Mouse (Mus musculus) CD4-positive, CD25-positive, alpha-beta regulatory T cell, adult 4 months (primary cell): ENCODE measurements around the gene Mal. TPM values are rescaled to one million over a fixed set of nuclear protein-coding genes. Genes with fewer than 3 reads are reported as not detected.
A peak's percentile ranks its signal among the peaks of the same experiment; 100 is the strongest.
"Not testable (repeated sequence)": the region's sequence is repeated elsewhere in the genome, so short reads cannot be mapped to it uniquely, and the experiment has no call there.

Source experiments
- ATAC-seq: one replicate; pipeline ENCODE4 v1.8.0; 2017
- polyA plus RNA-seq, 2 experiments: library from polyadenylated mRNA; unstranded; fragments of 100-300 nt; shearing (Covaris generic); gene quantifications; one replicate each; pipeline ENCODE4 v1.2.1; 2017

Gene Mal
- polyA plus RNA-seq, 2 experiments from 2014 or later: not detected

DNA sequence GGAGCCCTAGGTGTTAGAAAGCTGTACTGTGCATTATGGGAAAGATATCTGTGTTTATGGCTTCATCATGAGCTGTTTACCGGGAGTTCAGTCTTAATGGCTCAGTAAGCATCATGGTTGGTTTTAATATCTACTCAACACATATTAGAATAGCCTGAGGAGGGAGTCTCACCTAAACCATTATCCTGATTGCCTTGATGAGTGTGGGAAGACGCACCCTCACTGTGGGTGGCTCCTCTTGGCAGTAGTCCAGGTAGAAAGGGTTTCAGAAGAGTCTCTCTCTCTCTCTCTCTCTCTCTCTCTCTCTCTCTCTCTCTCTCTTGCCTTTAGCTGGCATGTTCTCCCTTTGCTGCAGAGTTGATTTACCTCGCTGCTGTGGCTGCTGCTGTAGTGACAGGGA, 34.4 kb downstream of the Mal start:
- ATAC-seq: no peak

DNA sequence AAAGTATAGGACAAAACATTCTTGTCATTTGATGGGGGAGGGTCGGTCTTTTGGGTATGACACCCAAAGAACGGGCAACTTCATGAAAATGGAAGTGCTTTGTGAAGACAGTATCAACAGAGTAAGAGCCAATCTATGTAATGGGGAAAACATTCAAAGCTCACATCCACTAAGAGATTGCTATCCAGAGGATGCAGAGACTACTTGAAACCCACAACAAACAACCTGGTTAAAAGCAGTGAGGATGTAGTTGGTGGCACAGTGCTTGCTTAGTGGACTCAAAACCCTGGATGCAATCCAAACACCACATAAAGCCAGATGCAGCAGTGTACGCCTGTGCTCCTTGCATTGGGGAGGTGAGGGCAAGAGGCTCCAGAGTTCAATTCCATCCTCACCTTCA, 37.2 kb downstream of the Mal start:
- no peak for ATAC-seq

DNA sequence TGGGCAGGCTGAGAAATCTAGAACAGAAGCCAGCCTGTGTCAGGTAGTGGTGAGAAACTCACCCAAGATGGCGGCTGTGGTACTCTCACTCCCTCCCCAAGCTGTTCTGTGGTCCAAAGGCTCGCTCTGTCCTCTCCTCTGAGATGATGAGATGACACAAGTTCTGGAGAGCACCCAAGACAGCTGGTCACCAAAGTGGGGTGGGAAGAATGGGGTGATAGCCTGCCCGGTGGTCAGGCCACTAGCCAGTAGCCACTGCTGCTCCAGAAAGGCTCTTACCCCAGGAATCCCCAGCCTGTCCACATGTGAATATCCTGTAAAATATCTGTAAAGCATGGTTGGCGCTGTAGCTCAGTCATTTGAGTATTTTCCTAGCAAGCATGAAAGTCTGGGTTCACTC, 44.2 kb downstream of the Mal start:
- no peak for ATAC-seq

DNA sequence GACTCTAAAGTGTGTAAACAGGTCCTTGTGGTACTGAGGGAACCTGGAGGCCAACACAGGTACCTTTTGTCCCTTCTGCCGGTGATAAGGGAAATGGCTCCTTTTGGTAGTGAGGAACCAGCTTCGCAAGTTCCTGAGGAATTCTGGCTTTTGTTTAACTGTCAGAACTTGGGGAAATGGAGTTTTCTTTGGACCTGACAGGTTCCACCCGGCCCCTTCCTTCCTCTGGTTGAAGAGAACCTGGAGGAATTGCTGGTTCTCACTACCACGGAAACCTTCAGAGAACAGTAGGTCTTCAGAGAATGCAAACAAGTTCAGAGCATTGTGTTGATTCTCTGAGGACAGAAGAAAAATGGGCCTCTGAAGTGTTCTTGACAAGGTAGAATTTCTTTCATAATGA, 45.1 kb downstream of the Mal start:
- ATAC-seq: no peak

DNA sequence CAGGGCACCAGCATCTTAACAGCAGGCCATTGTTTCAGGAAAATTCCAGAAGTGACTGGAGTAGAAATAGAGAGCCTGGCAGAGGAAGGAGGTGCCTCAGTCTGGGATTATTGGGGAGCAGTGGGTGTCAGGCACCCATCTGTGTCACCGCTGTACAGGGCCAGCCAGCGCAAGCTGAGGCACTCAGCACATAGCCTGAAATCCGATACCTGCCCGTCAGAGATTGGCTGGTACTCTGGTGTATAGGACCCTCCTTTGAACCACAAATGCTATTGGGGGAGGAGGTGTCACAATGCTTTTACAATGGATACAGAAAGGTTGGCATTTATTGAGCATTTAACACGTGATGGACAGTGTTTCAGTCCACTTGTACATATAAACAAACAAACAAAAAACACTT, 47.5 kb downstream of the Mal start:
- no peak for ATAC-seq

DNA sequence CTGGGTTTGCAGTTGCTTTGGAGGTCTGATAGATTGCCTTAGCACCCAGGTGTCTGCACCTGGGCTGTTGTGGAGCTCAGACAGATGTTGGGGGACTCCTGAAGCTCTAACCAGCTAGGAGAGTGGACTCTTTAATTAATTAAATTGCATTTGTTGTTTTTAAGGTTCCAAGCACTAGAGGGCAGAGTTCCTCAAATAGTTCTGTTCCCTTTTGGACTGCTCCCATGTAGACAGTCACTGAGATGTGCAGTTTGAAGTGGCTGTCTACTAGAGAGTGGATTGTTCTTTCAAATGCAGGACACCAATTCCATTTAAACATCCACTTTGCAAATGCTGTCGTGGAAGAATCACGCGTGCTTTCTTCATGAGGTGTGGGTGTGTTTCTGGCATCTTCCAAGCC, 48.3 kb downstream of the Mal start:
- ATAC-seq: no peak

DNA sequence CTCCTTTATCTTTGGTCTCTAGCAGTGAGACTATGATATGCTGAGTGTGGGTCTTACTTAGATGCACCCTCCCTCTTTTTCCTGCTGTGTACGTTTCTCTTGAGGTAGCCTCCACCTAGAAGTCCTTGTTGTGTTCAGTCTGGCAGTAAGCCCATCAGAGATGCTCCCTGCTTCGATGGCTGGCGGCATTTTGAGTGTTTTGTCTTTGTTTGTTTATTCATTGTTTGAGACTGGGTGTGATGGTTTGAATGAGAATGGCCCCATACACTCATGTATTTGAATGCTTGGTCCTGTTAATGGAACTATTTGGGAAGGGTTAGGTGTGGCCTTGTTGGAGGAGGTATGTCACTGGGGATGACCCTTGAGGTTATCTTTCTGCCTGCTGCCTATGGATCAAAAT, 51.3 kb downstream of the Mal start:
- no peak for ATAC-seq

DNA sequence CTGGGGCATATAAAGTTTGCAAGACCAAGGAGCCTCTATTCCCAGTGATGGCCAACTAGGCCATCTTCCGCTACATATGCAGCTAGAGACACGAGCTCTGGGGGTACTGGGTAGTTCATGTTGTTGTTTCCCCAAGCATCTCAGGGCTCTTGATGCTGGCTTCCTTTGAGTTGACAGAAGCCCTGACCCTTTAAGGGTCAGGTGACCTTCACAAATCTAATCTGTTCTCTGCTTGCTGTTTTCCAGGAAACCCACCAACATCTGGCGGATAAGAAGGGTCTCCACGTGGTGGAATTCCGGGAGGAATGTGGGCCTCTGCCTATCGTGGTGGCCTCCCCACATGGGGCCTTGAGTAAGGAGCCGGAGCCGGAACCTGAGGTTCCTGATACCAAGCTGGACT, 53.1 kb downstream of the Mal start:
- ATAC-seq: not testable (repeated sequence)

DNA sequence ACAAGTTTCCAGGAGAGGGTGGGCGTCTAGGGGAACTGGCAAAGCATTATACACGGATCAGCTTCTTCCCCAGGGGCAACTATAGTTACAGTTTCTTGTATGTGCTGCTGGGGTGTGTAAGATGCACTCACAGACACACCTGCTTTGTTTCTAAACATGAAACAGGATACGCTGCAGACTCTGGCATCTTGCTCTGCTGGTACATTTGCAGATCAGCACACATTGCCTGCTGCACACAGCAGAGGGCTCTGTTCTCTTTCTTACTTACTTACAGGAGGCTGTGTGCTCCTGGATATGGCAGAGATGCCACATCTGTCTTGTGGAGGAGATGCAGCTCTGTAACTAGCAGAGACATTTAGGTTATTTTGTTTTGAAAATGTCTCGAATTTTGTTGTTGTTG, 65.7 kb downstream of the Mal start:
- peak; percentile 19 for ATAC-seq

DNA sequence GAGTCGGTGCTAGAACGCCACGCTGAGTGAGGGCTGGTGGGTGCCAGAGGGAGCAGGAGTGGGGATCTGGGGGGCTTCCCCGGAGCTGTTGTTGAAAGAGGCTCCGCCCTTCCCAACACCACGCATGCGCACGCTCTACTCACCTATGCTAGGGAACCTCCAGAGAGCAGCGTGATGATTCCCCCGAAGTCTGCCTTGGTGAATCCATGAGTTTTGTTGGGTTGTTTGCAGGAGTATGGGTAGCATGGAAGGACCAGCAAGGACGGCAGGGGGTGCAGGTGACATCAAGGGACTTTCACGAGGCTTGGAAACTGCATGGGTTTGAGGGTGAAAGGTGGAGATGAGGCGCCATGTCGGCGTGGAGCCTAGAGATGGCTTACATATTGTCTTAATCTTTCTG, 66.3 kb downstream of the Mal start:
- no peak for ATAC-seq

DNA sequence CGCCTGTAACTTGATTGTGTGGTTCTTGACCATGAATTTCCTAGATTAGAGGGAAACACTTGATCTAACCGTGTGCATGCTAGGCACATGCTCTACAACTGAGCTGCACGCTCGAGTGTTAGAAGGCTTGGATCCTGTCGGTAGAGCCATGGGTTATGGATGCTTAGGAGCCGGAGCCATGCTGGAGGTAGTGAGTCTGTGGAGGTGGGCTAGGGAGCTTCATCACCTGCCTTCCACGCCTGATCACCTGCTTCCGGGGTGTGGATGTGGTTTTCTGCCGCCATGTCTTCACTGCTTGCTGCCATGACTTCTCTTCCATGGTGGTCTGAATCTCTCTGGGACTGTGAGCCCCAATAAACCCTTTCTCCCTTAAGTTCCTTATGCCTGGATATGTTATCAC, 67.6 kb downstream of the Mal start:
- ATAC-seq: no peak

DNA sequence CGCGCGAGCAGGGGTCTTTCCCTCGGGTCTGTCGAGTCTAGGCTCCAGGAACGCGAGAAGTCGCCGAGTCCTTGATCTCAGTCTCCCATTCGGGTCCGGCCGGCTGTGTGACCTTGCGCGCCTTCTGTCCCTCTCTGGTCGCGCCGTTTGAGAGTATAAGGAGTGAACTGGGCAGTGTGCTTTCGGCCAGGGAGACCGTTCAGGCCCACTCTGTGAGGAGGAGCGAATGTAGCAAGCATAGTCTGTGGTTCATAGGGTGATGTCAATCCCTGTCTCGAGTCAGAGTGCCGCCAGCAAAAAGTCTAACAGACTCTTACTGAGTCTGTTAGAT, 69.0 kb downstream of the Mal start:
- no peak for ATAC-seq

DNA sequence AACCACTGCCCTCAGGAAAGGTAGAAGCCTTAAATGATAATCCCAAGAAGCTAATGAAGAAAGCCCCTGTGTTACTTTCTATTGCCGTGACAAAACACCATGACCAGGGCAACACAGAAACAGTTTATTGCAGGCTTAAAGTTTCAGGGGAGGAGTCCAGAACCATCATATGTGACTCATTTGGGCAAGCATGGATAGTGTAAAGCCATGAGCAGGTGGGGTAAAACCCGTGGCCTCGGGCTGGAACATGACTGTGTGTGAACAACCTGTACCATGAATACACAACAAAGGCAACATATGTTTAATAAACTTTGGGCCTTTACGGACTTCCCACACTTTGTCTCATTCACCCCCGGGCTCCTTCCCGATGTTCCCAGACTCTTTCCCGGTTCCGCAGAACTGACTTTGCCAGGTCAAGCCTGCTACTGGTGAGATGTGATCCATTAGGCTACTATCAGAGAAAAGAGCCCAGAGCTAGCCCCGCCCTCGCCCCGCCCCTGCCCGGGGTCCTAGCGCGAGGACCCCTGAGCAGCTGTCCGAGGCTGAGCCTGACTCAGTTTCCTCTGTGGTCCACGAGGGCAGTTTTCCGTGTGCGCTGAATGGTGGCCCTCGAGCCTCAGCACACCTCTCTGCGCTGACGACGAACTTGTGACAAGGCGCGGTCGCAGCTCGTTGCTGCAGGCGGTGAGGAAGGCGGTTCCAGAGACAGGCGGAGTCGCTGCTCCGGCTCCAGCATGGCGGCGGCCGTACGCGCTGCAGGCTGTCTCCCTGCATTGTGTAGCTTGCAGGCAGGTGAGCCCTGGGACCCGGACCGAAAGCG, 69.6 kb downstream of the Mal start, which contains the start of the genes Zfp661 and Mrps5:
Zfp661 (minus strand) TSS at position 401 of the 820 bp plus-strand sequence.
Mrps5 (plus strand) TSS at position 529 of the 820 bp plus-strand sequence.
- ATAC-seq: peak; percentile 61

DNA sequence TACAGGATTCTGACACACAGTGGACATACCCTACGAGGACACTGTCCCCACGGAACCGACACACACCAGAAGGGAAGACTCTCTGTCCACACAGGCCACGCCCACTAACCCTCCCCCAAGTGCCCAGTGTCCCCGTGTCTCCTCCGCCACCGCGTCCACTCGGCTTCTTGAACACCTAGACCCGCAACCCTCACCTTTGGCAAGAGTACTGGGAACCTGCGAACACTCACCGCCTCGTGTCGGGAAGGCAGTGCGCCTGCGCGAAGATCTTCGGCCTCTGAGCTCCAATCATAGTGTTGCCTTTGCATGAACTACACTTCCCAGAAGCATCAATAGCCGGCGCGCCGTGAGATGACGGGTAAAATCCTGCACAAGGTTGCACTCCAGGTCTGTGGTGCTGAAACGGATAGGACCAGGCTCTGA, 72.0 kb downstream of the Mal start:
- peak; percentile 95 for ATAC-seq

Other genes starting within 250 kb of the Mal start
- under 1 TPM; 0.23 to 0.52 TPM for gene Gpat2, start 231.5 kb downstream of the Mal start, polyA plus RNA-seq
- 10 to 100 TPM; 44.7 to 49.2 TPM for gene Fahd2a, start 212.1 kb downstream of the Mal start, polyA plus RNA-seq
- not detected for gene Kcnip3, start 134.6 kb downstream of the Mal start, polyA plus RNA-seq
- gene Prom2, start 115.2 kb downstream of the Mal start, polyA plus RNA-seq: not detected
- 1 to 10 TPM; 3.0 to 3.7 TPM for gene Zfp661, start 69.6 kb downstream of the Mal start, polyA plus RNA-seq
- 100 to 1,000 TPM; 120 to 152 TPM for gene Mrps5, start 69.5 kb downstream of the Mal start, polyA plus RNA-seq
- gene Mall, start 73.2 kb upstream of the Mal start, polyA plus RNA-seq: not detected
- under 1 TPM in 1 of 2 experiments, not detected in 1; 0.27 TPM for gene Nphp1, start 132.2 kb upstream of the Mal start, polyA plus RNA-seq
- 10 to 100 TPM; 28.9 to 40.0 TPM for gene Mtln, start 135.8 kb upstream of the Mal start, polyA plus RNA-seq
- 1 to 10 TPM in 1 of 2 experiments, under 1 TPM in 1; 0.83 to 5.0 TPM for gene Bub1, start 175.2 kb upstream of the Mal start, polyA plus RNA-seq
- under 1 TPM; 0.19 to 0.79 TPM for gene Acoxl, start 182.2 kb upstream of the Mal start, polyA plus RNA-seq